Mouse (Mus musculus) heart, adult 2 months (tissue): Measurements from ENCODE around the gene Ncoa5.

Experiments used
- CTCF ChIP-seq: fragments of 200-600 bp; IDR thresholded peaks from 2 replicates; pipeline ENCODE4 v1.8.1; 2022; ENCODE audit warnings: antibody characterized with exemption, mild to moderate bottlenecking, moderate library complexity
- EP300 ChIP-seq: fragments of 200-500 bp; IDR thresholded peaks from 2 replicates; pipeline ENCODE4 v1.6.1; 2011; ENCODE audit warnings: low read depth, low read length, control low read depth; ENCODE audit not compliant: insufficient read depth

- TF ChIP-seq CTCF (no peak), EP300 (no peak)
Measured at GRCm38 (mm10) chr2:164969348-164969781, 65.3 kb downstream of the Ncoa5 start.
